Mouse (Mus musculus) heart, postnatal 25 days (tissue): Measurements from ENCODE around the gene Sh3gl1. TPM values are rescaled to one million over a fixed set of nuclear protein-coding genes. Genes with fewer than 3 reads are reported as not detected.

Experiments
- DNase-seq: peaks from one replicate; pipeline ENCODE4 v3.0.0; 2022; ENCODE audit warnings: low spot score
- intact Hi-C: fragments of 180-260 bp; cut with DNase I; formaldehyde crosslinking; loops from one replicate; pipeline ENCODE4 v1.15.1; 2025
- total RNA-seq, 2 experiments: library from RNA; stranded (reverse); gene quantifications; 2 replicates each; pipeline ENCODE4 v1.2.3; 2021

Gene Sh3gl1
- total RNA-seq, 2 experiments from 2014 or later, result 17.6 to 19.8 TPM

DNA sequence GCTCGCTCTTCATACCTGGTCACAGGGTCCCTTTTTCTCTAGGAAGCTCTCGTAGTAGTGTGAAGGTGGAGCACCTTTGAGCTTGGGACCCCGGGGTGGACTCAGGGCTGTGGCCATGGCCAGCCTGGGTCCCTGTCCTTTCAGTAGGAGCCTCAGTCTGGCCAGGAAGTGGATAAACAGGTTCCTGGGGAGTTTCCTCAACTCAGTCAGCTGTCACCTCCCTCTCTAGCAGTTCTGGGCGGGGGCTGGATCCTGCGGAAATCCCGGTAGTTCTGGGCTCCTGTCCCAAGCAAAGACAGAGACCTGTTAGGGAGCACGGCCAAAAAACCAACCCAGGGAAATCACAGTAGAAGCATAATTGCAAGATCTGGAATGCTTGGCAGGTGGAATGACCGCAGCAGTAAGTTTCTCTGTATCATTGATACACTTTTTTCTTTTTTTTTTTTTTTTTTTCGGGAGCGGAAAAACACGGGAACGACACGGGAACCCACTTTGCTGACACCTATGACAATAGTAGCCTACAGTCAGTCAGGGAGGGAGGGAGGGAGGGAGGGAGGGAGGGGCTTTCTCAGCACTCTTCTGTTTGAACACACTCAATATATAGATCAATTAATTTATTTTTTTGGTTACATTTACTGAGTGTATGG is 30.9 kb downstream of the Sh3gl1 start, which contains the start of the genes Stap2 and Mpnd:
Stap2 (minus strand) TSS at position 170 of the 647 bp plus-strand sequence.
Mpnd (plus strand) TSS at position 297 of the 647 bp plus-strand sequence.
- peak; percentile 67 for DNase-seq
- intact Hi-C loops, result no loop called here

DNA sequence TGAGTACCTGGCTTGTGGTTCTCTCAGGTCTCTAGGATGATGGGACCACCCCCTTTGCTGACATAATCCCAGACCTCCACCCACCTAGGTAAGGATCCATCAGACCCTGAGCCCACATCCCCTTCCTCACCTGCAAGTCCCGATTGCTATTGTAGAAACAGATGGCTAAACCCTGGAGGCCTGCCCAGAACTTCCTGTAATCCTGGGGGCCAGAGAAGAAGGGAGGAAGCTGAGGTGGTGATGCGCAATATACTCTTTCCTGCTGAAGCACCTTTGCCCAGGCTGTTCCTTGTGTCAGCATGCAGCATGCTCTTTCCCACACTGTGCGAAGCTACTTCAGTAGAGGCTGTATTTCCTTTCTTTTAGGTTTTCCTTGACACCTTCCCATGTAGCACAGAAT is 33.4 kb downstream of the Sh3gl1 start:
- intact Hi-C loops, result no loop called here
- no peak for DNase-seq

DNA sequence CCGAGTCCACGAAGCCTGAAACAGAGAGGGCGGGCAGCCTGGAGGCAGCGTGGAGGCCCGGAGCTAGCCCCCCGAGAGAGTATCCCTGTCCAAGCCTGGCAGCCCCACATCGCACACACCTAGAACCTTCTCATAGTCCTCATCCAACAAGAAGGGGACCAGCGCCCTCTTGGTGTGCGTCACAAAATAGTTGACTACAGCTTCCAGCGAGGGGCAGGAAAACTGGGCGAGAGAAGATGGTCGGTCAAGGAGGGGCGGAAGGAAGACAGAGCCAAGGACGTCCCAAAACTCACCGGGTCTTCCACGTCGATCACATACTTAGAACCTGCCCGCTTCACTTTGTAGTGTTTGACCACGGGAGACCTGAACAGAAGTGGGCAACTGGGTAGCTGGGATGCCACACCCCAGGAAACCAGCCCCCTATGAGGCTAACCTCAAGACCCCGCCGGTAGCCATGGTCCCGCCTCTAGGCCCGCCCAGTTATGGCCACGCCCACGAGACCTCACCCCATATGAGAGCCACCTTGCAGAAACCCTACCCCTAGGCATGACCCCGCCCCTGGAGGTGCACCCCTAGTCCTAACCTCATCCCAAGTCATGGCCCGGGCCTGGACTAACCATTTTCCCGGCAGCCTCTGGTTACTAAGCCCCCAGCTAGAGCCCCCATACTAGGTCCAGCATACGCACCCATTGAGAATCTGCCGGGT is 36.5 kb downstream of the Sh3gl1 start:
- intact Hi-C loops, result no loop called here
- DNase-seq, result no peak

DNA sequence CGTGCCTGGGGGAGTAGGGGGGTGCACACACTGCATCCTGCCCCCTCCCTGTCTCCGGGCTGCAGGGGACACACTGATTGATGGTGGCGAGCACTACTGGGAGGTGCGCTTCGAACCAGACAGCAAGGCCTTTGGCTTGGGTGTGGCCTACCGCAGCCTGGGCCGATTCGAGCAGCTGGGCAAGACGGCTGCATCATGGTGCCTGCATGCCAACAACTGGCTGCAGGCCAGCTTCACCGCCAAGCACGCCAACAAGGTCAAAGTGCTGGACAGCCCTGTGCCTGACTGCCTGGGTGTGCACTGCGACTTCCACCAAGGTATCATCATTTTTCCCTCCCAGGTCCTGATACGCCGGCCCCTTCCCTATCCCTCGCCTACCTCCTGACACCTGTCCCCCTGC is 40.4 kb downstream of the Sh3gl1 start:
- intact Hi-C loops, result no loop called here
- no peak for DNase-seq

DNA sequence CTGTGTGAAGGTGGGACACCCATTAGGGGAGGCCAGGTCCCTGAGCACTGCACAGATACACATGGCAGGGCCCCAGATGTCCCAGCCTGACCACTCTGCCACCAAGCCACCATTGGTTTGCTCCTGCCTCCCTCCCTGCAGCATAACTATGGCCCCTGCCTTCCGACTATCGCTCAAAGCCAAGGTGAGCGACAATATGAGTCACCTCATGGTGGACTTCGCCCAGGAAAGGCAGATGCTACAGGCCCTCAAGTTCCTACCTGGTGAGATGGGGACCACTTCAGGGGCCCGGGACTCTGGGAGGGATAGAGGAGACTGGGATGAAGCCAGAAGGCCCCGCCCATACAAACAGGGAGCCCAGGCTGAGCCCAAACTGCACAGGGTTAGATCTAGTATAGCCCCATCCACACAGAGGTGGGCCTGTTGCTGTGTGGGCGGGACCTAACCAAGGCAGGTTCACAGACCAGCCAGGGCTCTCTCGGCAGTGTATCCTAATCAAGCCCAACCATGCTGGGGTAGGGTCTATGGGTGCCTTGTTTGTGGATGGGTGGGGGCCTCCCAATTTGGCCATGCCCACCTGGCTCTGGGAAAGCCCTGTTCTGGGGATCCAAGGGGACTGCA is 46.0 kb downstream of the Sh3gl1 start:
- intact Hi-C loops, result no loop called here
- no peak for DNase-seq

DNA sequence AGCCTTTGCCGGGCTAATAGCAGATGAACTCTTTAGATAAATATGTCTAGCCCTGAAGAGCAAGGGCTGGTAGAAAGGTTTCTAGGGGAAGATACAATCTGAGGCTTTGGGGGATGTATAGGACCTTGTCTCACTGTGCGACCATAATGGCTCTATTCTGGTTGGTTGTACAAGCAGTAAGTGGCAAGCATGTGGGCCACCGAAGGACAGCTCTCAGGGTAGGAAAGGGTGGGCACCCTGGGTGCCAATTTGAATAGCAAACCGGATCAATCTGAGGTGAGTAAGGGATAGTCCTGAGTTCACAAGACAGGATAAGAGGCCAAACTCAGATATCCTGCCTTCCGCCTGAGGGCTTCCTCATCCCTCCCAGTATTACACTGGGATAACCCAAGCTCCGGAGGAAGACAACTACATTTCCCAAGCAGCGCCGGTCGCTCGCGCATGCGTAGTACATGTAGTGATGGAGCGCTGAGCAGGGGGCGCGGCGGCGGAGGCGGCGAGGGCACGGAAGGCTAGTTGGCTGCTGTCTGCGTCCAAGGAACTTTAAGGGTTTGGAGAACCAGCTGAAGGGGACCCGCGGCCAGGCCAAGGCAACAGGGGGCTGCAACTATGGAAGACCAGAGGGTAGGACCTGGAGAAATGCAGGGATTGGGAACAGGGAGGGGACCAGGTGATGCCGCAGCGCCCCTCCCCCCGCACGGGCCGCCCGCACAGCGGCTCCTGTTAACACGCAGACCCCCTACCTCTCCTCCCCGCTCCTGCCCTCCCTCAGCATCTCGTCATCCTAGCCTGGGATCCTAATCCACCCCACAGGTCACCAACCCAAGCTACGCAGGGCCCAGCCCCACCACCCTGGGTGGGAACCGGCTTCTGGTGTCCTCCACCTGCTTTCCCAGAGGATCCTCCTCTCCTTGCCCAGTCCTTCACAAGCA is 50.1 kb downstream of the Sh3gl1 start, which contains the start of gene Fsd1:
Fsd1 (plus strand) TSS at position 480 of the 932 bp plus-strand sequence.
- no peak for DNase-seq
- intact Hi-C loops, result no loop called here

DNA sequence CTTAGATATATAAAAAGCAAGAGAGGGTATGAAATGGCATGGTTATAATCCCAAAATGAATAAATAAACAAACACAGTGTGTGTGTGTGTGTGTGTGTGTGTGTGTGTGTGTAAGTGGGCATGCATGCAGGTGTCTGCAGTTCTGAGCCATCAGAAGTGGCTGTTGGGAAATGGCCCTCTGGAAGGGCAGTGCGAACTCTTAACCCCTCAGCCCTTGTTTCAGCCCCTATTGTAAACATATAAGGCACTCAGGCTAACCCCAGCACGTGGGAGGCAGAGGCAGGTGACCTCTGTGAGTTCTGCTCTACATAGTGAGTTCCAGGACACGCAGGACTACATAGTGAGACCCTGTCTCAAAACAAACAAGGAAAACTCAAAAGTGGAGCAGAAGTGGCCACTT is 59.1 kb downstream of the Sh3gl1 start:
- intact Hi-C loops, result loop anchor here (2.0 kb wide), 1 partner anchor 34 kb away; no protein-coding TSS in a partner anchor
- DNase-seq, result no peak

DNA sequence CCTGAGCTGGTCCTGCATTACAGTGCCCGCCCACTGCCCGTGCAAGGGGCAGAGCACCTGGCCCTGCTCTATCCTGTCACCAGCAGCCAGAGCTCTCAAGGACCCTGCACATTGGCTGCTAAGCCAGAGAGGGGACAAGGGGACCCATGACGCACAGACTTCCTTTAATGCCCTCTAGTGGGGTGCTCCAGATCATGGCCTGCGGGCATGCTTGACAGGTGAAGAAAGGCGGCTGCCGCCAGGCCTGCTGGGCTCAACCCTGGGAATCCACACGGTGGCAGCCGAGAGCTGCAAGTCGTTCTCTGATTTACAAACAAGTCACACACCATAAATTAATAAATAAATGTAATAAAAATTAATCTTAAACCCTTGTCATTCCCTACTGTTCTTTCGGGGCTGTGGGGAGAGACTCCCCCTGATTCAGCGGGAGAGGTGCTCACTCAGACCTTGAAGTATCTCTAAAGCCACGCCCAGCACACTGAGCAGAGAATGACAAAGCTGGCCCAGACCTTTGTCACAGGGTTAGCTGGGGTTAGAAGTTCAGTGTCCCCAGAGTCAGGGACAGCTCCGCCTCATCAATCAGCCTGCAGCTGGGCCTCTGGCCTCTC is 60.1 kb downstream of the Sh3gl1 start:
- no peak for DNase-seq
- intact Hi-C loops, result loop anchor here (2.0 kb wide), 1 partner anchor 34 kb away; no protein-coding TSS in a partner anchor

DNA sequence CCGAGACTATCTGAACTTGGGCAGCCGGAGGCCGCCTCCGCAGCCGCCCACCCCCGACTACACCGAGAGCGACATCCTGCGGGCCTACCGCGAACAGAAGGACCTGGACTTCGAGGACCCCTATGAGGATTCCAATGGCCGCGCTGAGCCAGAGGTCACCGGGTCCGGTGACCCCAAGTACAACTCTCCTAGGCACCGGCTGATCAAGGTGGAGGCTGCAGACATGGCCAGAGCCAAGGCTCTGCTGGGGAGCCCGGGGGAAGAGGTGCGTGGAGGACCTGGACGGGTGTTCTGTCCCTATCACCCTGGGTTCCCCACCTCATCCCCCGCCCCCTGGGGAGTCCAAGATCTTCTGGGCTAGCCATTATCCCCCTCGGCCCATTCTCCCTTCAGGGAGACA is 65.0 kb downstream of the Sh3gl1 start:
- intact Hi-C loops, result no loop called here
- no peak for DNase-seq

DNA sequence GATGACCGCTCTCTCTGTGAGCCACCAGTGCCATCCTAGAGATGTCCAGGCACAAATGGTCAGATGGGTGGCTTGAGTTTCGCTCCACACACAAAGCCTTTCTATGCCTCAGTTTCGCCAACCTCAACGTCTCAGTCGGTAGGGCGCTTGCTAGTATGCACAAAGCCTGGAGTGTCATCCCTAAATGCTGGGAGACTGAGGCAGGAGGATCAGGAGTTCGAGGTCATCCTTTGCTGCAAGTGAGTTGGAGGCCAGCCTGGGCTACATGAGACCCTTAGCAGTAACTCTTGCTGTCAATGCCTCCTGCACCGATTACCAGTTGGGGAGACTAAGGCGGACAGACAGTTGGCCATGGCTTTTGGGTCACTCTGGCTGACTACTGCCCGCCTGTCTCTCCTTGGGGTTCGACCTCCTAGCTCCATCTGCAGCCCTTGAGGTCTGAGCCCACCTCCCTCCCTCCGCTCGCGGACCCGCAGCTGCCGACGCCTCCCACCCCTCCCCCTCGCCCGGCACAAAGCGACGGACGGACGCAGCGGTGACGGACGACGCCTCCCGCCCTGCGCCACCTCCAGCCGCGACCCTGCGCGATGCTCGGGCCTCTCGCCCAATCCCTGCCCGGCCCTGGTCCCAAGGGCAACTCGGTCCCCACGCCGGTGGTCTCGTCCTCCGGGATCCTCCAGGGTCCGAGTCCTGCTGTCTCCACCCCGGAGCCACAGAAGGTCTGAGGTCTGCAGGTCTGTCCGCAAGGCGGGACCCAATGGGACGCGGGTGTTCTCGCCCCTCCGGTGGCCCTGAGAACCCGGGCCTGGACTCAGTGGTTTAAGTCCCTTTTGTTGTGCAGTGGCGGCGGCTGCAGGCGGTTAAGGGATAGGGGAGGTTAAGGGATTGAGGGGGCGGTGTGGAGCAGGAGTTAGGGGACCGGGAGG is 66.2 kb downstream of the Sh3gl1 start, which contains the start of gene Shd:
Shd (plus strand) TSS at position 502 of the 926 bp plus-strand sequence.
- intact Hi-C loops, result no loop called here
- no peak for DNase-seq

DNA sequence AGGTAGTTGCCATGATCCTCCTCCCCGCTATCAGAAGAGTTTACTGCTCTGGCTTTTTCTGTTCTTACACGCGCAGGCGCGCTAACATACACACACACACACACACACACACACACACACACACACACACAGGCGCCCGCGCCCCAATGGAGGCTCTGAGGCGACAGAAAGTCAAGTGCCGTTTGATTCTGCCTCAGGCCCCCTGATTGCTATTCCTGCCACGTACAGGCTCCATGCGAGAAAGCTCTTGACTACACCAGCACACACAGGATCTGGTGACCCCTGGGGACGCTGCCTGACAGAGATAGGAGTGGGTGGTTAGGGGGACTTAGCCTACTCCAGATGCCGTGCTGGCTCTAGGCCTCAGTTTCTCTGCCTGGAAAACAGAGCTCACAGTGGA is 66.9 kb downstream of the Sh3gl1 start:
- intact Hi-C loops, result no loop called here
- DNase-seq, result no peak

DNA sequence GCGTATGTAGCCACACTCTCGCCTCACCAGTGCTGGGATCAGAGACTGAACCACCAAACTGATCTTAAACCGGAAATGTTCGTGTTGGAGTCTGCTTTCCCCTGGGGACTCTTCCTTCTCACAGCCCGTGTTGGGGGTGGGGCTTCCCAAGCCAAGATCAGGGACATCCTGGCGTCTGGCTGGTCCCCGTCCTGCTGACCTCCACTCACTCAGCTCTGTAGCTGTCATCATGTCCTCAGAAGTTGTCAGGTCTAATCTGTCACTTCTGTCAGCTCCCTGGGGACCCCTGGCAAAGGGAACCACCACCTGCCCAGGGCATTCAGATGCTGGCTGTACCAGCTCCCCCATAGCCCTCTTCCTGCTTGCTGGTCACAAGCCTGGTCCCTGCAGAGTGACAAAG is 68.2 kb downstream of the Sh3gl1 start:
- DNase-seq, result no peak
- intact Hi-C loops, result no loop called here

DNA sequence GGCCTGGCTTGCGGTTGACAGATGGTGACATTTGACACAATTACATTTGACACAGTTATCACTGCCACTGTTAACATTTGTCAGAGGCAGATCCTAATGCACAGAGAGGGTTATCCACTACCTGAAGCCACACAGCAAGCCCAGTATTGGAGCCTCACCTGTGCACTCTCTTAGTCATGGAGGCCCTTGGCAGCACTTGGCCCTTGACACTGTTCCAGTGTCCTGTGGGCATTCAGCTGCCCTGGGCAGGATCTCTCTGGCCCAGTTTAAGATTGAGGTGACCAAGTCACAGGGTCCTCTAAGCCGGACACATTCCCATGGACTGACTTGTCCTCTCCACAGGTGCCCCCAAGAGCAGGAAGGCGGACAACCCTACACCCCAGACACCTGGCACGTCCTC is 69.2 kb downstream of the Sh3gl1 start:
- intact Hi-C loops, result no loop called here
- no peak for DNase-seq

Other genes with a start within 250 kb of the Sh3gl1 start
- gene Zfp119a, start 157.7 kb downstream of the Sh3gl1 start, total RNA-seq, result 1 to 10 TPM; 3.6 to 4.1 TPM
- 1 to 10 TPM; 4.3 to 5.3 TPM for gene Zfp959, start 144.5 kb downstream of the Sh3gl1 start, total RNA-seq
- gene Zfp119b, start 87.1 kb downstream of the Sh3gl1 start, total RNA-seq, result 1 to 10 TPM; 3.1 to 3.6 TPM
- under 1 TPM; 0.75 to 0.81 TPM for gene Ebi3, start 84.0 kb downstream of the Sh3gl1 start, total RNA-seq
- gene Yju2, start 77.5 kb downstream of the Sh3gl1 start, total RNA-seq, result 1 to 10 TPM; 9.6 to 9.7 TPM
- gene Shd, start 66.2 kb downstream of the Sh3gl1 start, total RNA-seq, result under 1 TPM; 0.49 to 0.92 TPM
- gene Fsd1, start 50.1 kb downstream of the Sh3gl1 start, total RNA-seq, result under 1 TPM in 1 of 2 experiments, not detected in 1; 0.47 TPM
- gene Stap2, start 31.1 kb downstream of the Sh3gl1 start, total RNA-seq, result 10 to 100 TPM; 14.1 to 14.6 TPM
- 10 to 100 TPM; 50.0 to 59.4 TPM for gene Mpnd, start 30.9 kb downstream of the Sh3gl1 start, total RNA-seq
- gene Chaf1a, start 3.8 kb upstream of the Sh3gl1 start, total RNA-seq, result 1 to 10 TPM in 1 of 2 experiments, under 1 TPM in 1; 0.95 to 1.2 TPM
- 10 to 100 TPM; 49.7 to 51.5 TPM for gene Ubxn6, start 38.4 kb upstream of the Sh3gl1 start, total RNA-seq
- 10 to 100 TPM; 33.6 to 36.4 TPM for gene Hdgfl2, start 43.0 kb upstream of the Sh3gl1 start, total RNA-seq
- 100 to 1,000 TPM; 135 to 136 TPM for gene Plin4, start 73.2 kb upstream of the Sh3gl1 start, total RNA-seq
- 100 to 1,000 TPM; 143 to 166 TPM for gene Plin5, start 81.0 kb upstream of the Sh3gl1 start, total RNA-seq
- gene Lrg1, start 85.4 kb upstream of the Sh3gl1 start, total RNA-seq, result 10 to 100 TPM; 53.8 to 55.0 TPM
- 1 to 10 TPM; 7.3 to 8.8 TPM for gene Sema6b, start 103.7 kb upstream of the Sh3gl1 start, total RNA-seq
- gene Tnfaip8l1, start 125.8 kb upstream of the Sh3gl1 start, total RNA-seq, result 1 to 10 TPM; 2.2 to 2.5 TPM
- gene Mydgf, start 147.3 kb upstream of the Sh3gl1 start, total RNA-seq, result 10 to 100 TPM; 30.2 to 33.0 TPM
- gene Dpp9, start 182.3 kb upstream of the Sh3gl1 start, total RNA-seq, result 10 to 100 TPM; 37.1 to 39.1 TPM
- 100 to 1,000 TPM; 102 to 105 TPM for gene Fem1a, start 220.2 kb upstream of the Sh3gl1 start, total RNA-seq
- gene Ticam1, start 240.2 kb upstream of the Sh3gl1 start, total RNA-seq, result 1 to 10 TPM; 7.6 to 9.8 TPM